Mouse (Mus musculus): ENCODE measurements around the gene Fyn. TPM values are rescaled to one million over a fixed set of nuclear protein-coding genes. Genes with fewer than 3 reads are reported as not detected.

The Fyn gene
- polyA plus RNA-seq, 1 experiment from 2014 or later = 18.0 TPM

- no peak overlapping the region for H3K9ac ChIP-seq
- 82% methylated on average over 10 of the region's 10 CpGs for WGBS
- no peaks in the 10 kb centered on the region for H3K9me3 ChIP-seq (replicated peaks)
- H3K36me3 ChIP-seq = no peaks in the 10 kb centered on the region
- H3K27ac ChIP-seq (ENCODE audit: poor library complexity, severe bottlenecking) = no peak overlapping the region
- no peak overlapping the region for H3K4me2 ChIP-seq
- ATAC-seq (ENCODE audit: insufficient number of reproducible peaks, low FRiP score) = no peak
- H3K4me1 ChIP-seq (replicated peaks) = peaks cover 33% of the 10 kb centered on the region
- no peak overlapping the region for H3K4me3 ChIP-seq
- no peaks in the 10 kb centered on the region for H3K27me3 ChIP-seq (replicated peaks)
Measured at GRCm38 (mm10) chr10:39379287-39379686, 10.6 kb downstream of the Fyn start.

- WGBS = 84% methylated on average over 5 of the region's 5 CpGs
- H3K36me3 ChIP-seq = no peaks in the 10 kb centered on the region
- H3K27ac ChIP-seq (ENCODE audit: poor library complexity, severe bottlenecking) = no peak overlapping the region
- ATAC-seq (ENCODE audit: insufficient number of reproducible peaks, low FRiP score) = no peak
- no peaks in the 10 kb centered on the region for H3K27me3 ChIP-seq (replicated peaks)
- H3K9ac ChIP-seq = no peak overlapping the region
- peaks cover 36% of the 10 kb centered on the region for H3K4me1 ChIP-seq (replicated peaks)
- no peaks in the 10 kb centered on the region for H3K9me3 ChIP-seq (replicated peaks)
- H3K4me3 ChIP-seq = no peak overlapping the region
- no peak overlapping the region for H3K4me2 ChIP-seq
Measured at GRCm38 (mm10) chr10:39379721-39380370, 11.2 kb downstream of the Fyn start.

- H3K4me2 ChIP-seq = peak overlapping the region; percentile 21; the same call in 1 of the 2 replicates
- 55% methylated on average over 8 of the region's 8 CpGs for WGBS
Measured at GRCm38 (mm10) chr10:39385259-39385658, 16.6 kb downstream of the Fyn start.

GRCm38 (mm10) chr10:39386203-39386602 lies 17.5 kb downstream of the Fyn start:
- no peak; the same call in 1 of the 2 replicates for ATAC-seq (ENCODE audit: insufficient number of reproducible peaks, low FRiP score)
- Histone ChIP-seq H3K27ac (ENCODE audit: poor library complexity, severe bottlenecking) (0 out of 2 replicates have a peak overlapping the region, but pooled peaks have one; percentile 1), H3K27me3 (replicated peaks) (no peaks in the 10 kb centered on the region), H3K4me2 (peak overlapping the region; percentile 21; the same call in 1 of the 2 replicates), H3K4me3 (no peak overlapping the region), H3K36me3 (peaks cover 8% of the 10 kb centered on the region), H3K4me1 (replicated peaks) (peaks cover 53% of the 10 kb centered on the region), H3K9me3 (replicated peaks) (peaks cover 4% of the 10 kb centered on the region; the same call in 1 of the 2 replicates), H3K9ac (no peak overlapping the region)
- 61% methylated on average over 15 of the region's 15 CpGs for WGBS

More at GRCm38 (mm10) chr10:39385259-39385658, 16.6 kb downstream of the Fyn start:
- no peaks in the 10 kb centered on the region for H3K9me3 ChIP-seq (replicated peaks)
- no peak overlapping the region for H3K9ac ChIP-seq
- no peak for ATAC-seq (ENCODE audit: insufficient number of reproducible peaks, low FRiP score)
- H3K27me3 ChIP-seq (replicated peaks) = no peaks in the 10 kb centered on the region
- no peaks in the 10 kb centered on the region for H3K36me3 ChIP-seq
- no peak overlapping the region for H3K27ac ChIP-seq (ENCODE audit: poor library complexity, severe bottlenecking)
- H3K4me1 ChIP-seq (replicated peaks) = peaks cover 53% of the 10 kb centered on the region
- H3K4me3 ChIP-seq = no peak overlapping the region

- Histone ChIP-seq H3K27me3 (replicated peaks) (no peaks in the 10 kb centered on the region), H3K27ac (ENCODE audit: poor library complexity, severe bottlenecking) (no peak overlapping the region), H3K4me2 (no peak overlapping the region), H3K9ac (no peak overlapping the region), H3K9me3 (replicated peaks) (peaks cover 9% of the 10 kb centered on the region; the same call in 1 of the 2 replicates), H3K4me3 (no peak overlapping the region), H3K4me1 (replicated peaks) (peaks cover 53% of the 10 kb centered on the region), H3K36me3 (peaks cover 13% of the 10 kb centered on the region)
- 51% methylated on average over 5 of the region's 5 CpGs for WGBS
- ATAC-seq (ENCODE audit: insufficient number of reproducible peaks, low FRiP score) = no peak
Measured at GRCm38 (mm10) chr10:39387024-39387423, 18.4 kb downstream of the Fyn start.

- Histone ChIP-seq H3K9ac (no peak overlapping the region), H3K27ac (ENCODE audit: poor library complexity, severe bottlenecking) (no peak overlapping the region; the same call in 1 of the 2 replicates), H3K4me3 (no peak overlapping the region), H3K9me3 (replicated peaks) (peaks cover 9% of the 10 kb centered on the region; the same call in 1 of the 2 replicates), H3K27me3 (replicated peaks) (no peaks in the 10 kb centered on the region), H3K36me3 (peaks cover 13% of the 10 kb centered on the region), H3K4me2 (no peak overlapping the region), H3K4me1 (replicated peaks) (peaks cover 51% of the 10 kb centered on the region)
- 60% methylated on average over 11 of the region's 11 CpGs for WGBS
- no peak for ATAC-seq (ENCODE audit: insufficient number of reproducible peaks, low FRiP score)
Measured at GRCm38 (mm10) chr10:39387556-39387955, 18.9 kb downstream of the Fyn start.

GRCm38 (mm10) chr10:39388144-39388543 lies 19.5 kb downstream of the Fyn start:
- Histone ChIP-seq H3K4me2 (no peak overlapping the region), H3K27me3 (replicated peaks) (no peaks in the 10 kb centered on the region), H3K36me3 (peaks cover 13% of the 10 kb centered on the region), H3K27ac (ENCODE audit: poor library complexity, severe bottlenecking) (peak overlapping the region; percentile 39; the same call in 1 of the 2 replicates), H3K9ac (peak overlapping the region; percentile 11; the same call in 1 of the 2 replicates), H3K9me3 (replicated peaks) (peaks cover 9% of the 10 kb centered on the region; the same call in 1 of the 2 replicates), H3K4me1 (replicated peaks) (peaks cover 49% of the 10 kb centered on the region), H3K4me3 (no peak overlapping the region)
- ATAC-seq (ENCODE audit: insufficient number of reproducible peaks, low FRiP score) = no peak
- WGBS = 62% methylated on average over 3 of the region's 3 CpGs

- Histone ChIP-seq H3K27me3 (replicated peaks) (no peaks in the 10 kb centered on the region), H3K9ac (no peak overlapping the region), H3K4me1 (replicated peaks) (peaks cover 47% of the 10 kb centered on the region), H3K4me2 (peak overlapping the region; percentile 26), H3K9me3 (replicated peaks) (peaks cover 9% of the 10 kb centered on the region; the same call in 1 of the 2 replicates), H3K27ac (ENCODE audit: poor library complexity, severe bottlenecking) (peak overlapping the region; percentile 35), H3K36me3 (peaks cover 13% of the 10 kb centered on the region), H3K4me3 (no peak overlapping the region)
- WGBS = 37% methylated on average over 11 of the region's 11 CpGs
- ATAC-seq (ENCODE audit: insufficient number of reproducible peaks, low FRiP score) = no peak
Measured at GRCm38 (mm10) chr10:39389451-39389891, 20.8 kb downstream of the Fyn start.

GRCm38 (mm10) chr10:39390541-39390940 lies 21.9 kb downstream of the Fyn start:
- no peak overlapping the region for H3K4me3 ChIP-seq
- peaks cover 41% of the 10 kb centered on the region for H3K4me1 ChIP-seq (replicated peaks)
- WGBS = 77% methylated on average over 7 of the region's 7 CpGs

GRCm38 (mm10) chr10:39392900-39393483 lies 24.3 kb downstream of the Fyn start:
- peaks cover 22% of the 10 kb centered on the region for H3K36me3 ChIP-seq
- no peak overlapping the region for H3K4me2 ChIP-seq
- peaks cover 9% of the 10 kb centered on the region; the same call in 1 of the 2 replicates for H3K9me3 ChIP-seq (replicated peaks)
- no peak overlapping the region for H3K9ac ChIP-seq
- 66% methylated on average over 6 of the region's 6 CpGs for WGBS
- H3K4me3 ChIP-seq = no peak overlapping the region
- no peak for ATAC-seq (ENCODE audit: insufficient number of reproducible peaks, low FRiP score)
- H3K27ac ChIP-seq (ENCODE audit: poor library complexity, severe bottlenecking) = no peak overlapping the region
- peaks cover 18% of the 10 kb centered on the region for H3K4me1 ChIP-seq (replicated peaks)
- H3K27me3 ChIP-seq (replicated peaks) = no peaks in the 10 kb centered on the region

More at GRCm38 (mm10) chr10:39390541-39390940, 21.9 kb downstream of the Fyn start:
- no peak overlapping the region for H3K9ac ChIP-seq
- no peak for ATAC-seq (ENCODE audit: insufficient number of reproducible peaks, low FRiP score)
- H3K4me2 ChIP-seq = no peak overlapping the region
- peaks cover 9% of the 10 kb centered on the region; the same call in 1 of the 2 replicates for H3K9me3 ChIP-seq (replicated peaks)
- H3K27me3 ChIP-seq (replicated peaks) = no peaks in the 10 kb centered on the region
- peaks cover 20% of the 10 kb centered on the region for H3K36me3 ChIP-seq
- no peak overlapping the region for H3K27ac ChIP-seq (ENCODE audit: poor library complexity, severe bottlenecking)

GRCm38 (mm10) chr10:39395544-39395943 lies 26.9 kb downstream of the Fyn start:
- H3K4me1 ChIP-seq (replicated peaks) = no peaks in the 10 kb centered on the region
- H3K36me3 ChIP-seq = peaks cover 22% of the 10 kb centered on the region
- H3K27me3 ChIP-seq (replicated peaks) = no peaks in the 10 kb centered on the region
- H3K4me2 ChIP-seq = no peak overlapping the region
- no peak overlapping the region for H3K4me3 ChIP-seq
- H3K9me3 ChIP-seq (replicated peaks) = peaks cover 9% of the 10 kb centered on the region; the same call in 1 of the 2 replicates
- 88% methylated on average over 5 of the region's 5 CpGs for WGBS
- no peak for ATAC-seq (ENCODE audit: insufficient number of reproducible peaks, low FRiP score)
- H3K27ac ChIP-seq (ENCODE audit: poor library complexity, severe bottlenecking) = no peak overlapping the region
- no peak overlapping the region for H3K9ac ChIP-seq
